Mouse (Mus musculus) liver, adult 2 months (tissue): ENCODE data around the gene Gm20388.

Source experiments
- CTCF ChIP-seq: fragments of 200-500 bp; IDR thresholded peaks from 2 replicates; pipeline ENCODE4 v1.5.1; 2011; ENCODE audit warnings: low read depth, low read length, control low read depth
- POLR2A ChIP-seq: fragments of 200-500 bp; IDR thresholded peaks from 2 replicates; pipeline ENCODE4 v1.6.1; 2011; ENCODE audit warnings: low read length, control low read depth; ENCODE audit not compliant: insufficient read depth; ENCODE audit errors: extremely low read depth

- TF ChIP-seq POLR2A (no peak), CTCF (no peak)
These were observed 1389.4 kb downstream of the Gm20388 start for GRCm38 (mm10) chr8:121300066-121300465.
